Mouse (Mus musculus) colon, adult 2 months (tissue): ENCODE measurements around the gene Olfr517. TPM values are rescaled to one million over a fixed set of nuclear protein-coding genes. Genes with fewer than 3 reads are reported as not detected.

Source experiments
- polyA plus RNA-seq: library from polyadenylated mRNA; depleted of rRNA; stranded (reverse); fragments of >200 nt; gene quantifications from 2 replicates; pipeline ENCODE4 v1.2.3, GENCODE M21; 2012; rRNA removed

The Olfr517 gene
- not detected in 2 replicates for polyA plus RNA-seq

GRCm38 (mm10) chr7:108872279-108872678, at the start of gene Olfr517:
Gene Olfr517, minus strand, starts transcription at chr7:108872379.

GRCm38 (mm10) chr7:108894320-108894719, 22.1 kb upstream of the Olfr517 start, which contains the start of gene Olfr519:
Gene Olfr519, minus strand, starts transcription at chr7:108894420.

GRCm38 (mm10) chr7:108884906-108885305, 12.7 kb upstream of the Olfr517 start, which contains the start of gene Olfr518:
Gene Olfr518, minus strand, starts transcription at chr7:108885006.

GRCm38 (mm10) chr7:108850429-108850828, 21.8 kb downstream of the Olfr517 start, which contains the start of gene Olfr516:
Gene Olfr516, minus strand, starts transcription at chr7:108850529.

GRCm38 (mm10) chr7:108825897-108826296, 46.3 kb downstream of the Olfr517 start, which contains the start of gene Olfr514:
Gene Olfr514, minus strand, starts transcription at chr7:108825997.

Other genes with a start within 250 kb of the Olfr517 start
- gene Olfr508, start 242.4 kb downstream of the Olfr517 start, polyA plus RNA-seq = not detected in 2 replicates
- gene Olfr509, start 220.5 kb downstream of the Olfr517 start, polyA plus RNA-seq = not detected in 2 replicates
- gene Olfr510, start 206.0 kb downstream of the Olfr517 start, polyA plus RNA-seq = not detected in 2 replicates
- not detected in 2 replicates for gene Olfr512, start 159.1 kb downstream of the Olfr517 start, polyA plus RNA-seq
- not detected in 2 replicates for gene Olfr513, start 121.4 kb downstream of the Olfr517 start, polyA plus RNA-seq
- not detected in 2 replicates for gene Olfr514, start 46.4 kb downstream of the Olfr517 start, polyA plus RNA-seq
- not detected in 2 replicates for gene Olfr516, start 21.9 kb downstream of the Olfr517 start, polyA plus RNA-seq
- gene Olfr518, start 12.6 kb upstream of the Olfr517 start, polyA plus RNA-seq = not detected in 2 replicates
- not detected in 2 replicates for gene Olfr519, start 22.0 kb upstream of the Olfr517 start, polyA plus RNA-seq
- 0.47 and 0.63 TPM in 2 replicates for gene Nlrp10, start 57.8 kb upstream of the Olfr517 start, polyA plus RNA-seq
- gene Eif3f, start 62.0 kb upstream of the Olfr517 start, polyA plus RNA-seq = 200 and 254 TPM in 2 replicates
- gene Tub, start 78.0 kb upstream of the Olfr517 start, polyA plus RNA-seq = 1.6 and 1.8 TPM in 2 replicates
- gene Ric3, start 211.0 kb upstream of the Olfr517 start, polyA plus RNA-seq = 1.5 and 2.8 TPM in 2 replicates